Mouse (Mus musculus): ENCODE measurements around the gene Defb22.

GRCm38 (mm10) chr2:152450241-152450640 lies 39.7 kb downstream of the Defb22 start:
- TF ChIP-seq GATA1 (IDR thresholded peaks at IDR 0.05; ENCODE audit: borderline replicate concordance, low read length) (no peak), FLI1 (IDR thresholded peaks at IDR 0.05; ENCODE audit: low read length) (no peak)

Data from megakaryocyte, embryonic 14.5 days (primary cell).